In the genomic region with DNA sequence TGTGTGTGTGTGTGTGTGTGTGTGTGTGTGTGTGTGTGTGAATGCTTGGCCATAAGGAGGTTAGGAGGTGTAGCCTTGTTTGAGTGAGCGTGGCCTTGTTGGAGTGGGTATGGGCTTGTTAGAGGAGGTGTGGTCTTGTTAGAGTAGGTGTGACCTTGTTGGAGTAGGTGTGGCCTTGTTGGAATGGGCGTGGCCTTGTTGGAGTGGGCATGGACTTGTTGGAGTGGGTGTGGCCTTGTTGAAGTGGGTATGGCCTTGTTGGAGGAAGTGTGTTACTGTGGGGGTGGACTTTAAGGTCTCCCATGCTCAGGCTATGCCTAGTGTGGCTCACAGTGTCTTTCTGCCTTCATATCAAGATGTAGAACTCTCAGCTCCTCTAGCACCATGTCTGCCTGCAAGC, we compare ENCODE assay signal across 24 mouse cellular contexts.
DNase-seq lines count a peak whose midpoint lies in the region; ATAC-seq and TF ChIP-seq lines count a peak whose summit lies in the region.
"Had no signal": no experiment of that assay in that cellular context is flagged by ENCODE, and none has a peak within 500 bp of the region (broad histone marks: within the 10 kb centered on the region; RNA-seq: fewer than 3 reads in every experiment).

No protein-coding gene starts in this region.

- no peaks in the 10 kb centered on the region for H3K27me3 ChIP-seq in limb, embryonic 15.5 days
- H3K27me3 ChIP-seq in limb, embryonic 10.5 days (ENCODE audit: low read depth, poor library complexity, severe bottlenecking), result no peaks in the 10 kb centered on the region
- no peaks in the 10 kb centered on the region for H3K27me3 ChIP-seq in testis, adult 2 months (ENCODE audit: control insufficient read depth, insufficient read depth, low read length)
- H3K27me3 ChIP-seq: CH12.LX, Patski had no signal

- no peaks in the 10 kb centered on the region for H3K4me1 ChIP-seq in limb, embryonic 15.5 days
- H3K4me1 ChIP-seq in limb, embryonic 10.5 days, result no peaks in the 10 kb centered on the region
- H3K4me1 ChIP-seq in testis, adult 2 months (ENCODE audit: control insufficient read depth, insufficient read depth, low read length), result no peaks in the 10 kb centered on the region

- no peak for DNase-seq in limb, embryonic 10.5 days (ENCODE audit: low spot score)
- DNase-seq in testis, postnatal 14 days (ENCODE audit: low spot score), result no peak
- peak; percentile 72 for DNase-seq in R1 (ENCODE audit: low read depth, low spot score)
- DNase-seq in ZHBTc4 (ENCODE audit: low read depth, low spot score), result peak; percentile 55
- DNase-seq in layer of hippocampus, adult 9-10 months (ENCODE audit: low spot score), result no peak
- DNase-seq in kidney, adult 8-10 months, result no peak
- DNase-seq: adrenal gland, adult 2 months; adrenal gland, adult 8-10 months; adrenal gland, postnatal 10 days; adrenal gland, postnatal 14 days; adrenal gland, postnatal 25 days; adrenal gland, postnatal 36 days; B cell, adult 2 months; cerebellum, adult 11 months; cerebellum, adult 11-12 months; cerebellum, adult 18-20 months; cerebellum, adult 2 months had no signal

- no peak overlapping the region for H3K27ac ChIP-seq in limb, embryonic 15.5 days
- H3K27ac ChIP-seq in limb, embryonic 10.5 days, result no peak overlapping the region
- no peak overlapping the region for H3K27ac ChIP-seq in testis, adult 2 months (ENCODE audit: control insufficient read depth, insufficient read depth, low read depth, low read length)

- 84% methylated on average over 2 of the region's 2 CpGs for WGBS in limb, embryonic 15.5 days
- WGBS in limb, embryonic 10.5 days, result 82% methylated on average over 2 of the region's 2 CpGs

- H3K36me3 ChIP-seq in limb, embryonic 15.5 days, result no peaks in the 10 kb centered on the region
- no peaks in the 10 kb centered on the region for H3K36me3 ChIP-seq in limb, embryonic 10.5 days
- H3K36me3 ChIP-seq in testis, adult 2 months (ENCODE audit: control insufficient read depth, insufficient read depth, low read length), result no peaks in the 10 kb centered on the region
- H3K36me3 ChIP-seq: G1E had no signal

- no peak overlapping the region for H3K4me3 ChIP-seq in limb, embryonic 15.5 days
- H3K4me3 ChIP-seq in limb, embryonic 10.5 days, result no peak overlapping the region
- peak overlapping the region; percentile 78 for H3K4me3 ChIP-seq in testis, adult 2 months (ENCODE audit: control insufficient read depth, low read depth, low read length)

- no peak for TF ChIP-seq POLR2A in testis, adult 2 months (IDR thresholded peaks at IDR 0.05; ENCODE audit: control insufficient read depth, low read depth, low read length)

- ATAC-seq in limb, embryonic 15.5 days (ENCODE audit: insufficient number of reproducible peaks, low FRiP score, low TSS enrichment, low read depth), result 0 out of 2 replicates have a peak, but pooled peaks have one; percentile 24
- ATAC-seq: activated CD4-positive, CD25-positive, alpha-beta regulatory T cell, adult 4 months; CD4-positive, CD25-positive, alpha-beta regulatory T cell, adult 4 months; Patski had no signal

- TF ChIP-seq CTCF in testis, adult 2 months (IDR thresholded peaks at IDR 0.05; ENCODE audit: control insufficient read depth, insufficient read depth, insufficient replicate concordance, low read depth, low read length), result no peak

- H3K4me2 ChIP-seq in limb, embryonic 15.5 days, result no peak overlapping the region

- no peak overlapping the region for H3K9ac ChIP-seq in limb, embryonic 15.5 days

- H3K9me3 ChIP-seq in limb, embryonic 15.5 days, result no peaks in the 10 kb centered on the region
- H3K9me3 ChIP-seq in limb, embryonic 10.5 days (replicated peaks), result no peaks in the 10 kb centered on the region

Comparison
In these comparisons a context has a peak if more than half of its experiments do, and no peak if none do; other contexts are left out.
1. DNase-seq: peak in R1 (single experiment) and ZHBTc4 (single experiment); none in limb, embryonic 10.5 days (single experiment), testis, postnatal 14 days (single experiment), layer of hippocampus, adult 9-10 months (single experiment) and kidney, adult 8-10 months (0 of 2).